ENCODE assay signal across 21 mouse cellular contexts in the genomic region with DNA sequence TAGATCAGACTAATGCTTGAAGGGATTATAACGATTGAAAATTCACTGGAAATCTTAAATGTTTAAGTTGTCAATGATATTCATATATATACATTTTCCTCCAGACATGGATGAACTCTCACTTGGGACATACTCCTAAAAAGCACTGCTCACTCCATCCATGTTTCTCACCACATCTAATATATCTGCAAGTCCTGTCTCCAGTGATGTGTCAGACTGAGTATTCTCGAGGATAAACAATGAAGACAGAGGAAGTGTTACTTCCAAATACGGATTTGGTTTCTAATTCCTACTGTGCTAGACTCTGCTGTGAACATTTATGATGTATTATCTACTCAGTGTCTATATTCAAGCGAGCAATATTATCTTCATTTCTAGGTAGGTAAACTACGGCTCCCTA.
DNase-seq lines count a peak whose midpoint lies in the region; ATAC-seq and TF ChIP-seq lines count a peak whose summit lies in the region.
"Had no signal": no experiment of that assay in that cellular context is flagged by ENCODE, and none has a peak within 500 bp of the region (broad histone marks: within the 10 kb centered on the region; RNA-seq: fewer than 3 reads in every experiment).

No protein-coding gene starts in this region.

- H3K27ac ChIP-seq in liver, adult 2 months (replicated peaks; ENCODE audit: insufficient read depth, low read depth, low read length) = no peak overlapping the region
- H3K27ac ChIP-seq in liver, embryonic 12.5 days = no peak overlapping the region
- no peak overlapping the region for H3K27ac ChIP-seq in lung, embryonic 14.5 days (ENCODE audit: low read depth)
- no peak overlapping the region for H3K27ac ChIP-seq in lung, postnatal 0 days (ENCODE audit: low read length)
- H3K27ac ChIP-seq: embryonic facial prominence, embryonic 10.5 days; embryonic facial prominence, embryonic 12.5 days; forebrain, embryonic 13.5 days; forebrain, embryonic 15.5 days had no signal

- H3K9me3 ChIP-seq in liver, embryonic 12.5 days (replicated peaks) = no peaks in the 10 kb centered on the region
- no peaks in the 10 kb centered on the region for H3K9me3 ChIP-seq in lung, embryonic 14.5 days (ENCODE audit: low read depth, low read length)
- no peaks in the 10 kb centered on the region for H3K9me3 ChIP-seq in lung, postnatal 0 days (ENCODE audit: low read length)
- H3K9me3 ChIP-seq: embryonic facial prominence, embryonic 10.5 days; embryonic facial prominence, embryonic 12.5 days; forebrain, embryonic 13.5 days; forebrain, embryonic 15.5 days; G1E had no signal

- WGBS in liver, adult 2 months = 76% methylated on average over 5 of the region's 5 CpGs
- 54% methylated on average over 5 of the region's 5 CpGs for WGBS in liver, embryonic 12.5 days (ENCODE audit: insufficient replicate concordance)
- WGBS in lung, embryonic 14.5 days = 29% methylated on average over 5 of the region's 5 CpGs
- 38% methylated on average over 5 of the region's 5 CpGs for WGBS in lung, postnatal 0 days

- ATAC-seq in liver, embryonic 12.5 days = no peak
- ATAC-seq in lung, embryonic 14.5 days (ENCODE audit: insufficient read depth) = peak; percentile 62; the same call in 1 of the 2 replicates
- peak; percentile 14; the same call in 1 of the 2 replicates for ATAC-seq in lung, postnatal 0 days
- ATAC-seq: activated CD4-positive, CD25-positive, alpha-beta regulatory T cell, adult 4 months; CD4-positive, CD25-positive, alpha-beta regulatory T cell, adult 4 months; forebrain, embryonic 13.5 days; forebrain, embryonic 15.5 days had no signal

- no peak overlapping the region for H3K4me2 ChIP-seq in liver, embryonic 12.5 days
- H3K4me2 ChIP-seq in lung, embryonic 14.5 days = no peak overlapping the region
- H3K4me2 ChIP-seq in lung, postnatal 0 days (replicated peaks; ENCODE audit: low read depth, low read length) = no peak overlapping the region
- H3K4me2 ChIP-seq: embryonic facial prominence, embryonic 12.5 days; forebrain, embryonic 13.5 days; forebrain, embryonic 15.5 days had no signal

- peaks cover 2% of the 10 kb centered on the region; the same call in 1 of the 2 replicates for H3K4me1 ChIP-seq in liver, adult 2 months (ENCODE audit: control insufficient read depth, insufficient read depth, low read length)
- H3K4me1 ChIP-seq in liver, embryonic 12.5 days = peaks cover 6% of the 10 kb centered on the region
- H3K4me1 ChIP-seq in lung, embryonic 14.5 days (ENCODE audit: insufficient read depth) = peaks cover 5% of the 10 kb centered on the region; the same call in 1 of the 2 replicates
- H3K4me1 ChIP-seq in lung, postnatal 0 days (ENCODE audit: insufficient read depth, low read depth, low read length) = no peaks in the 10 kb centered on the region
- H3K4me1 ChIP-seq: forebrain, embryonic 13.5 days; forebrain, embryonic 15.5 days had no signal

- H3K79me2 ChIP-seq in liver, adult 2 months (ENCODE audit: control insufficient read depth, insufficient read depth, low read length) = no peaks in the 10 kb centered on the region

- H3K27me3 ChIP-seq in liver, adult 2 months (ENCODE audit: control insufficient read depth, insufficient read depth, low read length) = no peaks in the 10 kb centered on the region
- no peaks in the 10 kb centered on the region for H3K27me3 ChIP-seq in liver, embryonic 12.5 days (replicated peaks)
- H3K27me3 ChIP-seq in lung, embryonic 14.5 days (ENCODE audit: insufficient read depth, low read length) = no peaks in the 10 kb centered on the region
- H3K27me3 ChIP-seq in lung, postnatal 0 days (replicated peaks; ENCODE audit: insufficient read depth, low read length) = no peaks in the 10 kb centered on the region
- H3K27me3 ChIP-seq: CH12.LX; embryonic facial prominence, embryonic 12.5 days; forebrain, embryonic 13.5 days; forebrain, embryonic 15.5 days; Patski had no signal

- no peak for TF ChIP-seq CTCF in liver, adult 2 months (IDR thresholded peaks at IDR 0.05; ENCODE audit: low read depth, low read length)
- TF ChIP-seq CTCF in lung, embryonic 14.5 days (IDR thresholded peaks at IDR 0.05; ENCODE audit: low read depth) = no peak
- no peak for TF ChIP-seq CTCF in lung, postnatal 0 days (IDR thresholded peaks at IDR 0.05)

- H3K36me3 ChIP-seq in liver, adult 2 months (ENCODE audit: control insufficient read depth, insufficient read depth, low read length) = no peaks in the 10 kb centered on the region
- no peaks in the 10 kb centered on the region for H3K36me3 ChIP-seq in liver, embryonic 12.5 days
- H3K36me3 ChIP-seq in lung, embryonic 14.5 days (ENCODE audit: insufficient read depth) = no peaks in the 10 kb centered on the region
- H3K36me3 ChIP-seq in lung, postnatal 0 days (ENCODE audit: insufficient read depth, low read length) = no peaks in the 10 kb centered on the region
- H3K36me3 ChIP-seq: embryonic facial prominence, embryonic 10.5 days; embryonic facial prominence, embryonic 12.5 days; forebrain, embryonic 15.5 days; G1E had no signal

- TF ChIP-seq POLR2A in liver, adult 2 months (IDR thresholded peaks at IDR 0.05; ENCODE audit: extremely low read depth, insufficient read depth, low read length) = no peak

- H3K9ac ChIP-seq in liver, adult 2 months (ENCODE audit: low read depth, low read length) = no peak overlapping the region
- H3K9ac ChIP-seq in liver, embryonic 12.5 days = no peak overlapping the region
- H3K9ac ChIP-seq in lung, embryonic 14.5 days = no peak overlapping the region
- no peak overlapping the region for H3K9ac ChIP-seq in lung, postnatal 0 days (replicated peaks; ENCODE audit: low read depth)
- H3K9ac ChIP-seq: embryonic facial prominence, embryonic 12.5 days; forebrain, embryonic 13.5 days; forebrain, embryonic 15.5 days had no signal

- TF ChIP-seq EP300 in lung, postnatal 0 days (IDR thresholded peaks at IDR 0.05) = no peak

- H3K4me3 ChIP-seq in liver, adult 2 months (ENCODE audit: insufficient read depth, low read depth, low read length) = no peak overlapping the region
- H3K4me3 ChIP-seq in liver, embryonic 12.5 days = no peak overlapping the region
- H3K4me3 ChIP-seq in lung, embryonic 14.5 days (ENCODE audit: low read depth, low read length) = no peak overlapping the region
- no peak overlapping the region for H3K4me3 ChIP-seq in lung, postnatal 0 days (ENCODE audit: low read depth, low read length)
- H3K4me3 ChIP-seq: embryonic facial prominence, embryonic 10.5 days; embryonic facial prominence, embryonic 12.5 days; forebrain, embryonic 13.5 days; forebrain, embryonic 15.5 days had no signal

- DNase-seq in liver, adult 2 months (ENCODE audit: extremely low read depth, low read depth, low spot score) = peak; percentile 17
- DNase-seq in lung, embryonic 14.5 days = peak; percentile 42
- DNase-seq in lung, postnatal 36 days = no peak
- DNase-seq in lung, postnatal 0 days (ENCODE audit: low spot score) = no peak
- no peak for DNase-seq in lung, postnatal 14 days
- DNase-seq: B cell, adult 2 months; cerebellum, adult 11-12 months; cerebellum, adult 2 months; cerebellum, adult 9-10 months; cerebellum, postnatal 10 days; cerebellum, postnatal 25 days had no signal

Comparison
In these comparisons a context has a peak if more than half of its experiments do, and no peak if none do; other contexts are left out.
1. DNase-seq: peak in liver, adult 2 months (single experiment) and lung, embryonic 14.5 days (single experiment); none in lung, postnatal 36 days (single experiment), lung, postnatal 0 days (single experiment) and lung, postnatal 14 days (single experiment).